Mouse (Mus musculus): ENCODE data around the gene Ctc1. TPM values are rescaled to one million over a fixed set of nuclear protein-coding genes. Genes with fewer than 3 reads are reported as not detected.
A peak's percentile ranks its signal among the peaks of the same experiment; 100 is the strongest.
"Not testable (repeated sequence)": the region's sequence is repeated elsewhere in the genome, so short reads cannot be mapped to it uniquely, and the experiment has no call there.

Ctc1 gene
- total RNA-seq, 2 experiments from 2014 or later, result 21.9 to 23.1 TPM

DNA sequence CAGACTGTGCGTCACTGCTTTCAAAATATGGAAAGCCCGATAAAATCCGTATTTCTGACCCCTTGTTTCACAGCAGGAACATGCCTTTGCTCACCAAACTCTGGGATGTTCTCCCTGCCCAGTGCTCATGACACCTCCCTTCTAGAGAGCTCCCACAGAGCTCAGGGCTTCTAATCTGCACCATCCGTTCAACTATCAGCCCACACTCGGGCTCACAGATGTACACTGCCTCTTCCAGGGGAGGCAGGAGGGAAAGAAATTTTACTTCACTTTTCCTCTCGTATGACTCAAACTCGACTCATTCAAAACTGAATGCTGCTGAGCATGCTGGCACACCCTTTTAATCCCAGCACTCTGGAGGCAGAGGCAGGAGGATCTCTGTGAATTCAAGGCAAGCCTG lies 10.5 kb upstream of the Ctc1 start:
- no peak for DNase-seq (ENCODE audit: low spot score in 2 of 2)

DNA sequence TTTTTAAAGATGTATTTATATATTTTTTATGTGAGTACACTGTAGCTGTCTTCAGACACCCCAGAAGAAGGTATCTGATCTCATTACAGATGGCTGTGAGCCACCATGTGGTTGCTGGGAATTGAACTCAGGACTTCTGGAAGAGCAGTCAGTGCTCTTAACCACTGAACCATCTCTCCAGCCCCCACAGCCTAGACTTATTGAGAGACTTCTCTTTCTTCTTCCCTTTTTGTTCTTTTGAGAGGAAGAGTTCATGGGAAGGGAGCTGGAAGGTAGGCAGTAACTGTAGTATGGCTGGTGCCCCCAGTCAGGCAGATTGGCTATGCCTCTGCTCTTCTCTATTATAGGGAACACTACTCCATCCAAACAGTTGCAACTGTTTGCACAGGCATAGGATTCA lies 9.1 kb upstream of the Ctc1 start:
- not testable (repeated sequence) for DNase-seq (ENCODE audit: low spot score in 2 of 2)

DNA sequence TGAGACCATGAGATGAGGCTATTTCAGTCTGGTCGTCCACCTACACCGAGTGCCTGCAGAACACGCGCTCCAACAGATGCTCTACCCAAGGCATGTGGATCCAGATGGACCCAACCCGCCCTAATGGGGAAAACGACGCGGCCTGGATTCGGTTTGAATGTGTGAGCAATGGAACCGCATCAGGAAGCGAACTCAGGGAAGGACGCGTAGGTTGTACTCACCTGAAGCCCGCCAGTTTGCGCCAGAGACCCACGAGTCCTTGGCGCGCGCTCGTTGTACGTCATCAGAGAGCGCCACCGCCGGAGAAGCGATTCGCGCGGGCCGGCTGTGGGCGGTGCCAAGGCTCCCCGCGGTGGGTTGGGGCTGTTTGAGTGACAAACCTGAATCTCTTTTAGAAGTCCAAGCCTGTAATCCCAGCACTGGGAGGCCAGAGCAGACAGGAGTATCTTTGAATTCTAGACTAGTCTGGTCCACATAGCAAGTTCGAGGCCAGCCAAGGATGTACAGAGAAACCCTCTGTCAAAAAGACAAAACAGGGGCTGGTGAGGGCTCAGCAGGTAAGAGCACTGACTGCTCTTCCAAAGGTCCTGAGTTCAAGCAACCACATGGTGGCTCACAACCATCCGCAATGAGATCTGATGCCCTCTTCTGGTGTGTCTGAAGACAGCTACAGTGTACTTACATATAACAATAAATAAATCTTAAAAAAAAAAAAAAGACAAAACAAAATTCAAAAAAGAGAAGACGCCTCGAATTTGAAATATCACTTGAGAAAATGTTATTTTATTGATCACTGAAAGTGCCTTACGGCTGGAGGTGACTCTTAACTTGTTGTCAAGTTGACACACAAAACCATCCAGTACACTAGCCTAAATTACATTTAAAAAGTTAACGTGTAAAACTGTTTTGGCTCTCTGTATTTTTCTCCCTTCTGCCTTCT lies 7.3 kb upstream of the Ctc1 start, which contains the start of gene Pfas:
Pfas (minus strand) TSS at position 279 of the 940 bp plus-strand sequence.
- DNase-seq (ENCODE audit: low spot score in 2 of 2), result peak; percentile 88 to 93

DNA sequence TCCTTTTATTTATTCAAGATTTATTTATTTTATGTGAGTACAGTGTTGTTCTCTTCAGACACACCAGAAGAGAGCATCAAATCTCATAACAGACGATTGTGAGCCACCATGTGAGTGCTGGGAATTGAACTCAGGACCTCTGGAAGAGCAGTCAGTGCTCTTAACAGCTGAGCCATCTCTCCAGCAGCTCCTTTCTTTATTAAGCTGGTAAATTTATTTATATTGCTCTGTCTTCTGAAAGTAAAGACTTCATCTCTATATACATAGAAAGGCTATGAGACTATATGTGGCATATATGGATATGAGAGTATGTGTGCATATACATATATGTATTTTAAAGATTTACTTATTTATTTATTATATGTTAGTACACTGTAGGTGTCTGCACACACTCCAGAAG lies 6.2 kb upstream of the Ctc1 start:
- no peak for DNase-seq (ENCODE audit: low spot score in 2 of 2)

DNA sequence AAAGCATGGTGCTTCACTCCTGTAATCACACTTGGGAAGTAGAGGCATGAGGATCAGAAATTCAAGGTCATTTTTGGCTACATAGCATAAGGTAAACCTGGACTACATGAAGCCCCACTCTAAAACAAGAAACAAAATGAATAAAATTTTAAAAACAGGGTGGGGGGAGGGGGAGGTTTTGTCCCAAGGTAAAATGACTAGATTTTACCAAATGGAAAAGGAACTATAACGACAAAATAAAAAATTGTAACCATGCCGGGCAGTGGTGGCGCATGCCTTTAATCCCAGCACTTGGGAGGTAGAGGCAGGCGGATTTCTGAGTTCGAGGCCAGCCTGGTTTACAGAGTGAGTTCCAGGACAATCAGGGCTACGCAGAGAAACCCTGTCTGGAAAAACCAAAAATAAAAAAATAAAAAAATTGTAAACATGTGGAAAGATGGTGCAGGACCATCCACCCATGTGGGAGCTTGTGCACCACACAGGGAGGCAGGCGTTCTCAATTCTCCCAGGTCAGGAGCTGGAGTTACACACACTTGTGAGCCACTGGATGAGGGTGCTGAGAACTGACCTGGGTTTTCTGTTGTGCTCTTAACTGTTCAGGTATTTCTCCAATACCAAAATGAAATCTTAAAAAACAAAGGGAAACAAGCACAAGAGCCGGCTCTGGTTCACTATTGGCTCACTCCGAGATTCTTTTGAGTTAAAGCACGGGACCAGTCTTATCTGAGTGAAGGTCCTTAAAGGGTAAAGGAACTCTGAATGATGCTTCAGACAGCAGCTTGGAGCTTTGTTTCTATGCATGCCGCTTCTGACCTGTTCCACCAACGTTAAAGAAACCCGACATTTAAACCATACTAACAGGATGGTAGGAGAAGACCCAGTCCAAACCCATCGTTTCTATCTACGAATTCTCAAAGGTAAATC lies 5.0 kb upstream of the Ctc1 start:
- DNase-seq (ENCODE audit: low spot score in 2 of 2), result no peak

DNA sequence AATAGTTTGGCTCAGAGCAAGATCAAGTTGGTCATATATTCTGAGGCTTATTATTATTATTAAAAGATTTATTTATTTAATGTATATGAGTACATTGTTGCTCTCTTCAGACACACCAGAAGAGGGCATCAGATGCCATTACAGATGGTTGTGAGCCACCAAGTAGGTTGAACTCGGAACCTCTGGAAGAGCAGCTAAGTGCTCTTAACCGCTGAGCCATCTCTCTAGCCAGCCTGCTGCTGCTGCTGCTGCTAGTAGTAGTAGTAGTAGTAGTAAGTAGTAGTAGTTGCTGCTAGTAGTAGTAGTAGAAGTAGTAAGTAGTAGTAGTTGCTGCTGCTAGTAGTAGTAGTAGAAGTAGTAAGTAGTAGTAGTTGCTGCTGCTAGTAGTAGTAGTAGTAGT lies 4.3 kb upstream of the Ctc1 start:
- DNase-seq (ENCODE audit: low spot score in 2 of 2), result not testable (repeated sequence)

DNA sequence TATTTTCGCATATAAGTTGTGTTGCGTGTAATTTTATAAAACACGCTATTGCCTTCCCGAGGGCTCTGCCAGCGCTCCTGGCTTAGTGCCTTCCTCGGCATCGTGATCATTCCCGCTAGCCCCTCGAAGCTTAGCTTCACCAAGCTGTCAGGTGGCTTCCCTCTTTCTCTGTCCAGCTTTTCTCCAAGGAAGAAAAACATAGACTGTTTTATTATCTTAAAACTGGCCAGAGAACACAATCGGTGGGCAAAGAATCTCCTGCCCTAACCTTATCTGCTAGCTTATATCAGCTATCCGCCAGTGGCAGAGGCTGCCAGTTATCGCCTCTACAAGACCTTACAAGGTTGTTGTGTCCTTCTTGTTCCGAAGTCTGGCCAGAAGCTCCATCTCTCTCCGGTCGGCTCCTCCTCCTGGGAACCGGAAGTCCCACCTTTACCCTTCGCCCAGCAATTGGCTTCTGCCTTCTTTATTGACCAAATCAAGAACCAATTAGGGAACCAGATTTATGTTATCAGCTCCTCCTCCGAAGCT lies 3.6 kb upstream of the Ctc1 start:
- DNase-seq (ENCODE audit: low spot score in 2 of 2), result peak; percentile 65 to 83

DNA sequence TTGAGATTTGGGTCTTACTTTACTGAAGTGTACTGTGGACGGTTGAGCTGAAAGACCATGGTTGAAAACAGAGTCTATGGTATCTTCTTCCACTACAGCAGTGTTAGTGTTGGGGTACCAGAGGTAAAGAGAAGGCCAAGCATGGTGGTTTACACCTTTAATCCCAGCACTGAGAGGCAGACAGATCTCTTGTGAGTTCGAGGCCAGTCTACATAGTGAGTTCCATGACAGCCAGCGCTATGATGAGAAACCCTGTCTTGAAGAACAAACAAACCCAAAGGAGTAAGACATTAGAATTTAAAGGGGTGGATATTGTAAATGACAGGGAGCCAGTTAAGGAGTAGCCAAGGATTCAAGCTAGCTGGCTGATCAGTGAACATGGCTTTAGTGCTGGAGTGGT lies 1.0 kb downstream of the Ctc1 start:
- DNase-seq (ENCODE audit: low spot score in 2 of 2), result no peak

DNA sequence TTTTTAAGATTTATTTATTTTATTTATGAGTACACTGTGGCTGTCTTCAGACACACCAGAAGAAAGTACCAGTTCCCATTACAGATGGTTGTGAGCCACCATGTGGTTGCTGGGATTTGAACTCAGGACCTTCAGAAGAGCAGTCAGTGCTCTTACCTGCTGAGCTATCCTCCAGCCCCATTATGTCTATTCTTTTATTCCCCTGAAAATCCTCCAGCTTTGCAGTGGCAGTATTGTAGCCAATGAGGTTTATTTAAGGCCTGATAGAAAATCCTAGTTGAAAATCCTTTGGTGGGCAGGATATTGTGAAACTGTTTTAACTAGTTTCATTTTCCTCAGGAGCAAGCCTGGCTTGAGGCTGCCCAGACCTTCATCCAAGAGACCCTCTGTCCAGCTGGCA lies 5.0 kb downstream of the Ctc1 start:
- no peak for DNase-seq (ENCODE audit: low spot score in 2 of 2)

DNA sequence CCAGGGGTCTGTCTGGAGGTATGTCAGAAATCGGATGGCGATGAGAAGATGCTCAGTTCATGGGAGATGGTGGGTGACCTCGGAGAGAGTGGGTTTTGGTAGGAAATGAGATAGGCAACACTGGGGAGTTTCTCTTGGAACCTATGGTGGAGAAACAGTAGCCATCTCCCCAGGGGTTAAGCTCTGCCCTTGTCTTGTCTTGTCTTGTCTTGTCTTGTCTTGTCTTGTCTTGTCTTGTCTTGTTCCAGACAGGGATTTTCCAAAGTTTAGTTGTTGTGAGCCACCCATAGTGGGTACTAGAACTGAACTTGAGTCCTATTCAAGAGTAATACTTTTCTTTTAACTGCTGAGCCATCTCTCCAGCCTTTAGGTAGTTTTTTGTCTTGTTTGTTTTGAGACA lies 10.9 kb downstream of the Ctc1 start:
- DNase-seq (ENCODE audit: low spot score in 2 of 2), result no peak

DNA sequence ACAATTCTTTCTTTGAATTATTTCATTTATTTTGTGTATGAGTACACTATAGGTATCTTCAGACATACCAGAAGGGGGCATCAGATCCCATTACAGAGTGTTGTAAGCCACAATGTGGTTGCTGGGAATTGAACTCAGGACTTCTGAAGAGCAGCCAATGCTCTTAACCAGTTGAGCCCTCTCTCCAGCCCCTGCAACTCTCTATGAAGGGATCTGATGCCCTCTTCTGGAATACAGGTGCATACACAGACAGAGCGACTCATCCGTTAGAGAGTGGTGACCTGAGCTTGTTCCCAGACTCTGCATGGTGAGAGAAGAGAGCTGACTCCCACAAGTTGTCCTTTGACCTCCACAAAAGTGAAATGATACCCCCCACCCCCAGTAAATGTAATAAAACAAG lies 13.1 kb downstream of the Ctc1 start:
- DNase-seq (ENCODE audit: low spot score in 2 of 2), result no peak

DNA sequence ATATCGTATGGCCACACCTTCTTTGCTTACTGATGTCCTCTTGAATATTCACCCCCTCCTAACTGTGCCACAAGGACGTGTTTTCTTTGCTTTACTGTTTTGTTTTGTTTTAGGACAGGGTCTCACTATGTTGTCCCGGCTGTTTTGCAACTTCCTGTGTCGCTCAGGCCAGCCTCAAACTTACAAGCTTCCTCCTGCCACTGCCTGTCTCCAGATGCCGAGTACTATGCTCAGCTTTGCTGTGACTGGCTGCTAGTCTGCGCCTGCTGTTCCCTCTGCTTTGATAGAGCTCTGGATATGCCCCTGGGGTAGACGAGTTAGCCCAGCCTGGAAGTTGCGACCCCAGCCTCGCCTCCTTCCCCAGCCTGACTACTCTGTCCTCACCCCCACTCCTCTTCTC lies 17.8 kb downstream of the Ctc1 start:
- DNase-seq (ENCODE audit: low spot score in 2 of 2), result no peak

DNA sequence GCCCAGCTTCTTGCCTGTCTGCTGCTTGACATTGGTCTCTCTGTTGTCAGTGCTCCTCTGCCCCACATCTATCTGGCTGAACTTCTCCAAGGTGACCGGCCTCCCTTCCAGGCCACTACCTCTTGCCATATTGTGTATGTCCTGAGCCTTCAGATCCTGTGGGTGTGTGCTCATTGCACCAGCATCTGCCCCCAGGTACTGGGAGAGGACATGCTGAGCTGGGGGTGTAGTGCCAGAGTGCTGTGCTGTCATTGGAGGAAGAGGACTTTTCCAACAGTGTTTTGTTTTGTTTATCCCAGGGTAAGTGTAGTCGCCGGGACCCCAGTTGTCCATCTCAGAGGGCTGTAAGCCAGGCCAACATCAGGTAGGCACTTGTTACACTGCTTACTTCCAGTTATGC lies 18.9 kb downstream of the Ctc1 start:
- no peak for DNase-seq (ENCODE audit: low spot score in 2 of 2)

DNA sequence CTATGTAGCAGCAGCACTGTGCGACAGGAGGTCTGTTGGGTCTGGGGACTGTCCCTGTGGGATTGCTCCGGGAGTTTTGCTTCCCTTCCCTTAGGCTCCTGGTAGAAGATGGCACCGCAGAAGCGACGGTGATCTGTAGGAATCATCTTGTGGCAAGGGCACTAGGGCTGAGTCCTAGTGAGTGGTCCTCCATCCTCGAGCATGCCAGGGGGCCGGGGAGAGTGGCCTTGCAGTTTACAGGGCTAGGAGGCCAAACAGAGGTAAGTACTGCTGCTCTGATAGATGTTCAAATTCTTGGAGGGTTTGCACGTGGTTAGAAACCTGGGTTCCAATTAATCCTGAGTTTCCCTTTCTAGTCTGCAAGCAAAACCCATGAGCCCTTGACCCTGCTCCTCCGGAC lies 19.7 kb downstream of the Ctc1 start:
- no peak for DNase-seq (ENCODE audit: low spot score in 2 of 2)

DNA sequence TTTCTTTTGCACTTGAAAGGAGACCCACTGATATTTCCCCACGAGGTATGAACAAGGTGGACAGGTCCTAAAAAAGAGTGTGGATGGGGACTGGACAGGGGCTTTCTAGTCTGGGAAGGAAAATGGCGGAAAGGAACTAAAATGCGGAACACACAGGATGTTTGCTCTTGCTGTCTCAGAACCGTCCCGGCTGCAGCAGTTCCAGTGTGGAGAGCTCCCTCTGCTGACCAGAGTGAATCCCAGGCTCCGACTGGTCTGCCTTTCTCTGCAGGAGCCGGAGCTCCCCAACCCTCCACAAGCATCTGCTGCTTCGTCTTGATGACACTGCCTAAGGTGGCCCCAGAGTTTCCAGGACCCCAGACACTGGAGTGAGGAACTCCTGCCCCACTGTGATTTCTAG lies 20.1 kb downstream of the Ctc1 start:
- DNase-seq (ENCODE audit: low spot score in 2 of 2), result peak in 1 of 2 experiments; percentile 74

DNA sequence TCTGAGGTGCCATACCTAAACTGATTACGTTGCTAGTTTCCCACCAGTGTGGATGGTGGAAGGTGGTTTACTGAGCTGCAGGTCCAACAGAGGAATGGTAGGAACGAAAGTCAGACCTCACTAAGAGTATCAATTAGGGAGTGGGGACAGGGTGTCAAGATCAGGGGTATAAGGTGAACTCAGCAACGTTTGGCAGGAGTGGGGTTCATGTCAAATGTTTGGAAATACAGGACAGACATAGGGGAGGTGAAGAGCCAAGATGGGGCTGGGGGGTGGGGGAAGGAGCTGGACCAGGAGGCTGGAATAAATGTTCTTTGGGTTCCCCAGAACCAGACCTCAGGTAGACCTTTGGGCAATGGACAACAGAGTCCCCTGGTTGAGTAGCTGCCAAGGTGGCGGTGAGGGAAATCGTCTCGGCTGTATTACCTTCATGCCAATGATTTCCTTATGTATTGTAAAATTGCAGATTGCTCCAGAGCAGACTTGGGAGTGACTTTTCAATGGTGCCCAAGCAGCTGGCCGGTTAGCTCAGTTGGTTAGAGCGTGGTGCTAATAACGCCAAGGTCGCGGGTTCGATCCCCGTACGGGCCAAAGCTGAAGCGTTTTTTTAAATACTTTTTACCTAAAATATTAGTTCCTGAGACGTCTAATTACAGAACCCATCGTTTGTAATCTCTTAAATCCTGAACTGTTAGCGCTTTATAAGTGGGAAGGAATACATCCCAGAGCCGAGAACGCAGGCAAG lies 20.9 kb downstream of the Ctc1 start:
- peak; percentile 43 to 59 for DNase-seq (ENCODE audit: low spot score in 2 of 2)

DNA sequence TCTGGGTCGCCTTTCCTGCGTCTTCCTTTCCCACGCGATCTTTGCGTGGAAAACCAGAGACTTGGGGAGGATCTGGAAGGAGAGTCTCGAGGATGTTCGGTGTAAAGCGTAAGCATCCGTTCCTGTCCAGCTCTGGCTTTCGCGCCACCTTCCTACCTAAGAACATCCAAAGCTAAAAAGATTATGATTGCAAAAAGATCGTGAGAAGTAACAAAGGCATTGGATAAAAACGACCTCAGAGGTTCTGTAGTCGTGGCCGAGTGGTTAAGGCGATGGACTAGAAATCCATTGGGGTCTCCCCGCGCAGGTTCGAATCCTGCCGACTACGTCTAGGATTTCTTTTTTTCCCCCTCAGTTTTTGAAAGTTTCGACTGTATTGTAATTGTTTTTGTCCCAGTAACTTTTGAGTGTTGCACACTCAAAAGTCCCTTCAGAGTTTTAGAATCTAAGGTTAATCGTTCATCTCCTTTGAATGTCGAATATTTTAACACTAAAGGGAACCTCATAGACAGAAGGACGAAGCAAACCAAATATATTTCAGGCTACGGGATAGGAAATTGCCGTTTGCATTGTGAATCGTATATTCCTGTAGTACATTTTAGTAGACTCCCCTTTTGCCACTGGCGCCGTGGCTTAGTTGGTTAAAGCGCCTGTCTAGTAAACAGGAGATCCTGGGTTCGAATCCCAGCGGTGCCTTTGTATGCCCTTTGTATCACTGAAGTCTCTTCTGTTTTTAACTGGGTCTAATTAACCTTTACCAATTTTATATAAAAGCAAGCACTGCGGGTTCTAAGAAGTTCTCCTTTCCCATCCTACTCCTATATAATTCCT lies 21.7 kb downstream of the Ctc1 start:
- DNase-seq (ENCODE audit: low spot score in 2 of 2), result peak in 1 of 2 experiments; percentile 58

DNA sequence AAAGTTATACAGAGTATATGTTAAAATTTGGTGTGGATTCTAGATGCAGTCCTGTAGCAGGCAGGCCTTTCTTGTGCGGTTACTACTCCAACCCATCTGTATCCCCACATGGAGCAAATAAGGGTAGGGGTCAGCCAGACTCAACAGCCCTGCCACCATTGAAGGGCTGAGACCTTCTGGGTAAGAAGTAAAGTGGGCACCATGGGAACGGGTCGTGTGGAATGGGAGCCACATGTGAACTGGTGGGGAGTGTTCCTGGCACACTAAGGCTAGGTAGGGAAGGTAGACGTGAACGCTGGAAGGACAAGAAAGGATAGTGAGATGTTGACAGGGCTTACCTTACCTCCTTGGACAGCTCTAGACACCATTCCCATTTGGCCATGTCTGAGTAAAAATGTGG lies 22.5 kb downstream of the Ctc1 start:
- no peak for DNase-seq (ENCODE audit: low spot score in 2 of 2)

DNA sequence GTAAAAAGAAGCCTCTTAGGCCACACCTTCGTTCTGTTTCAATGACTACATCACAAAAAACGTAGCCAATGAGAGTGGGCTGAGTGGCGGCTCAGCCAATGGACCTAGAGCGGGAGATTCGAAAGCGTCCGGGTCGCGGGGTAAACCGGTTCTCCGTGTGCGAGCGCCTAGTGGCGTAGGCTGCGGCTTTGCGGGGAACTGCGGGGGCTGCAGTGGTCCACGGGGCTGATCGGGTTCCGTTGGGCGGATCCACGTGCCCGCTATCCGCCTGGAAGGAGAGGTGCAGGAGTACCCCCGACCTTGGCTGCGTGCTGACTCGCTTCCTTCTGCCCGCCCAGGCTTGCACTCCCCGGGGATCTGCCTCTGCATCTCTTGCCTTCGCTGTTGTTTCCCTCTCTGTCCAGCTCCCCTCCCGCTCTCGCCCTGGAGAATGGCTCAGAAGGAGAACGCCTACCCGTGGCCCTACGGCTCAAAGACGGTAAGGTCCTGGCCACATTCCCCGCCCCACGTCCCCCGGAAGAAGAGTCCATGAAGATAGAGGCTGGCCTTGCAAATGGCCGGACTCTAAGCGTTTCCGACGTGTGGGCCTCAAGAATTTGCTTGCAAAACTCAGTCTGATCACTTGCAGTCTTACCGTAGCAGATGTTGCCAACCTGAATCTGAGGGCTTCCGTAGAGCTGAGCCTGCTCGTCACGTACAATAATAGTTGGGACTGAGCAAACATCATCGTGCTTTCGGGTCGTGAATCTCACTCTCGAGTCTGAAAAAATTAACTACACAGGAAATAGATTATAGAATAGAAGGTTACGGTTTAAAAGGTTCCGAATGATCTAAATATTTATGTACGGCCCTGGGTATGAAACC lies 30.1 kb downstream of the Ctc1 start, which contains the start of gene Aurkb:
Aurkb (plus strand) TSS at position 117 of the 864 bp plus-strand sequence.
- peak; percentile 69 to 88 for DNase-seq (ENCODE audit: low spot score in 2 of 2)

Data from gastrocnemius, postnatal 4 days (tissue).